Mouse (Mus musculus) cerebellum, adult 2 months (tissue): ENCODE data around the gene Gstcd. TPM values are rescaled to one million over a fixed set of nuclear protein-coding genes. Genes with fewer than 3 reads are reported as not detected.
A peak's percentile ranks its signal among the peaks of the same experiment; 100 is the strongest.

Experiments used
- DNase-seq, 2 experiments: peaks; one replicate each; pipeline ENCODE4 v3.0.0; 2021
- H3K27ac ChIP-seq: fragments of 200-500 bp; 2 replicates; pipeline ENCODE4 v1.5.1; 2012; ENCODE audit warnings: low read length, control low read depth, inconsistent platforms; ENCODE audit not compliant: insufficient read depth
- H3K27me3 ChIP-seq: fragments of 200-500 bp; 2 replicates; pipeline ENCODE4 v1.6.1; 2012; ENCODE audit warnings: inconsistent platforms, mild to moderate bottlenecking, low read length, moderate library complexity; ENCODE audit not compliant: control insufficient read depth, insufficient read depth
- H3K4me1 ChIP-seq: fragments of 200-500 bp; 2 replicates; pipeline ENCODE4 v1.6.1; 2011; ENCODE audit warnings: low read length; ENCODE audit not compliant: control insufficient read depth, insufficient read depth
- H3K4me3 ChIP-seq: fragments of 200-500 bp; replicated peaks from 2 replicates; pipeline ENCODE3; 2011; ENCODE audit warnings: mild to moderate bottlenecking, low read depth, low read length, control low read depth; ENCODE audit not compliant: insufficient read depth
- CTCF ChIP-seq: fragments of 200-500 bp; IDR thresholded peaks from 2 replicates; pipeline ENCODE4 v1.5.1; 2011; ENCODE audit warnings: low read depth, mild to moderate bottlenecking, control low read depth, low read length, moderate library complexity, borderline replicate concordance; ENCODE audit not compliant: insufficient read depth
- POLR2A ChIP-seq: fragments of 200-500 bp; IDR thresholded peaks from 2 replicates; pipeline ENCODE4 v1.6.1; 2011; ENCODE audit warnings: low read length, control low read depth, borderline replicate concordance; ENCODE audit not compliant: insufficient read depth
- WGBS: fragments of 180-500 bp; shearing (Covaris S2); methylation state at CpG from one replicate; pipeline ENCODE4 v1.1.7; 2018; 5-methylcytosine and 5-hydroxymethylcytosine counted together
- polyA plus RNA-seq: library from polyadenylated mRNA; depleted of rRNA; stranded (reverse); fragments of >200 nt; gene quantifications from 2 replicates; pipeline ENCODE4 v1.2.3, GENCODE M21; 2012

The Gstcd gene
- polyA plus RNA-seq, 1 experiment, result 7.3 TPM

GRCm38 (mm10) chr3:132964715-132965507 lies 126.9 kb downstream of the Gstcd start:
- no peaks in the 10 kb centered on the region for H3K27me3 ChIP-seq
- no peak overlapping the region for H3K4me3 ChIP-seq
- no peak overlapping the region for H3K27ac ChIP-seq
- H3K4me1 ChIP-seq, result no peaks in the 10 kb centered on the region
- no peak for DNase-seq
- 69% methylated on average over 9 of the region's 9 CpGs for WGBS
- TF ChIP-seq POLR2A, result no peak
- no peak for TF ChIP-seq CTCF

- TF ChIP-seq POLR2A (no peak), CTCF (no peak)
- Histone ChIP-seq H3K4me3 (no peak overlapping the region), H3K27me3 (no peaks in the 10 kb centered on the region), H3K27ac (no peak overlapping the region), H3K4me1 (no peaks in the 10 kb centered on the region)
- DNase-seq, result no peak
- 87% methylated on average over 7 of the region's 7 CpGs for WGBS
Observed at GRCm38 (mm10) chr3:132962631-132963361, 129.0 kb downstream of the Gstcd start.

GRCm38 (mm10) chr3:132950529-132950880 lies 141.3 kb downstream of the Gstcd start:
- no peak overlapping the region for H3K27ac ChIP-seq
- H3K27me3 ChIP-seq, result no peaks in the 10 kb centered on the region; the same call in 1 of the 2 replicates
- 13% methylated on average over 7 of the region's 7 CpGs for WGBS
- no peak for DNase-seq
- TF ChIP-seq POLR2A, result no peak
- no peak for TF ChIP-seq CTCF
- H3K4me3 ChIP-seq, result no peak overlapping the region
- no peaks in the 10 kb centered on the region; the same call in 1 of the 2 replicates for H3K4me1 ChIP-seq

GRCm38 (mm10) chr3:132949791-132950528 lies 141.9 kb downstream of the Gstcd start, which contains the start of gene Npnt:
Gene Npnt (minus strand): TSS chr3:132950291.
- Histone ChIP-seq H3K4me3 (peak within 1 kb of the TSS; percentile 30), H3K4me1 (no peaks in the 10 kb centered on the region; the same call in 1 of the 2 replicates), H3K27ac (no peak within 1 kb of the TSS), H3K27me3 (no peaks in the 10 kb centered on the region; the same call in 1 of the 2 replicates)
- WGBS, result under 1% methylated on average over 69 of the region's 82 CpGs
- peak in 1 of 2 experiments; percentile 20 for DNase-seq
- no peak for TF ChIP-seq POLR2A
- no peak for TF ChIP-seq CTCF

GRCm38 (mm10) chr3:132949380-132949790 lies 142.4 kb downstream of the Gstcd start:
- H3K4me1 ChIP-seq, result no peaks in the 10 kb centered on the region; the same call in 1 of the 2 replicates
- H3K27me3 ChIP-seq, result no peaks in the 10 kb centered on the region; the same call in 1 of the 2 replicates
- TF ChIP-seq CTCF, result no peak
- no peak for TF ChIP-seq POLR2A
- 1% methylated on average over 26 of the region's 26 CpGs for WGBS
- peak overlapping the region; percentile 30 for H3K4me3 ChIP-seq
- DNase-seq, result peak; percentile 12
- H3K27ac ChIP-seq, result no peak overlapping the region

GRCm38 (mm10) chr3:132948298-132948795 lies 143.5 kb downstream of the Gstcd start:
- WGBS, result 36% methylated on average over 7 of the region's 7 CpGs
- H3K27ac ChIP-seq, result no peak overlapping the region
- H3K27me3 ChIP-seq, result no peaks in the 10 kb centered on the region; the same call in 1 of the 2 replicates
- DNase-seq, result no peak
- no peaks in the 10 kb centered on the region; the same call in 1 of the 2 replicates for H3K4me1 ChIP-seq
- H3K4me3 ChIP-seq, result no peak overlapping the region
- no peak for TF ChIP-seq CTCF

GRCm38 (mm10) chr3:132946086-132946485 lies 145.7 kb downstream of the Gstcd start:
- Histone ChIP-seq H3K4me3 (no peak overlapping the region), H3K4me1 (no peaks in the 10 kb centered on the region; the same call in 1 of the 2 replicates), H3K27me3 (no peaks in the 10 kb centered on the region; the same call in 1 of the 2 replicates), H3K27ac (no peak overlapping the region)
- peak in 1 of 2 experiments; percentile 12 for DNase-seq
- WGBS, result 54% methylated on average over 5 of the region's 5 CpGs
- TF ChIP-seq CTCF (no peak), POLR2A (no peak)
